Mouse (Mus musculus): ENCODE data around the gene Rfx5. TPM values are rescaled to one million over a fixed set of nuclear protein-coding genes. Genes with fewer than 3 reads are reported as not detected.
"Not testable (repeated sequence)": the region's sequence is repeated elsewhere in the genome, so short reads cannot be mapped to it uniquely, and the experiment has no call there.

The Rfx5 gene
- polyA plus RNA-seq, 1 experiment from 2014 or later = 7.1 TPM

GRCm38 (mm10) chr3:94940033-94940432, 13.8 kb upstream of the Rfx5 start:
- H3K9ac ChIP-seq; H3K9me3 ChIP-seq; H3K36me3 ChIP-seq; H3K4me2 ChIP-seq; ATAC-seq (ENCODE audit: low FRiP score, low read depth); H3K27ac ChIP-seq (replicated peaks); H3K4me1 ChIP-seq (replicated peaks); H3K27me3 ChIP-seq; H3K4me3 ChIP-seq: not testable (repeated sequence)
- 73% methylated on average over 9 of the region's 9 CpGs for WGBS

- WGBS = 84% methylated on average over 9 of the region's 9 CpGs
Observed at GRCm38 (mm10) chr3:94942211-94942967, 11.5 kb upstream of the Rfx5 start.

GRCm38 (mm10) chr3:94943706-94944105, 10.2 kb upstream of the Rfx5 start:
- not testable (repeated sequence) for H3K4me1 ChIP-seq (replicated peaks); H3K27me3 ChIP-seq; H3K36me3 ChIP-seq; H3K9me3 ChIP-seq; H3K27ac ChIP-seq (replicated peaks); H3K9ac ChIP-seq; H3K4me3 ChIP-seq; ATAC-seq (ENCODE audit: low FRiP score, low read depth); H3K4me2 ChIP-seq
- 31% methylated on average over 4 of the region's 4 CpGs for WGBS

More at GRCm38 (mm10) chr3:94942211-94942967, 11.5 kb upstream of the Rfx5 start:
- H3K9me3 ChIP-seq; H3K4me1 ChIP-seq (replicated peaks); H3K4me2 ChIP-seq; H3K9ac ChIP-seq; ATAC-seq (ENCODE audit: low FRiP score, low read depth); H3K27me3 ChIP-seq; H3K36me3 ChIP-seq; H3K27ac ChIP-seq (replicated peaks); H3K4me3 ChIP-seq: not testable (repeated sequence)

- Histone ChIP-seq H3K4me3 (no peak overlapping the region), H3K36me3 (no peaks in the 10 kb centered on the region), H3K27ac (replicated peaks) (no peak overlapping the region), H3K4me1 (replicated peaks) (peaks cover 5% of the 10 kb centered on the region), H3K9me3 (no peaks in the 10 kb centered on the region), H3K4me2 (no peak overlapping the region), H3K27me3 (no peaks in the 10 kb centered on the region), H3K9ac (no peak overlapping the region)
- WGBS = 66% methylated on average over 3 of the region's 3 CpGs
- ATAC-seq (ENCODE audit: low FRiP score, low read depth) = no peak
Observed at GRCm38 (mm10) chr3:94948066-94948614, 5.7 kb upstream of the Rfx5 start.

GRCm38 (mm10) chr3:94949645-94950044, 4.2 kb upstream of the Rfx5 start:
- Histone ChIP-seq H3K4me3 (no peak overlapping the region), H3K4me1 (replicated peaks) (peaks cover 11% of the 10 kb centered on the region), H3K27me3 (no peaks in the 10 kb centered on the region), H3K36me3 (no peaks in the 10 kb centered on the region), H3K4me2 (no peak overlapping the region), H3K9ac (no peak overlapping the region), H3K9me3 (no peaks in the 10 kb centered on the region), H3K27ac (replicated peaks) (no peak overlapping the region)
- ATAC-seq (ENCODE audit: low FRiP score, low read depth) = no peak
- 88% methylated on average over 3 of the region's 3 CpGs for WGBS

GRCm38 (mm10) chr3:94952806-94953205, 1.1 kb upstream of the Rfx5 start:
- no peak overlapping the region for H3K9ac ChIP-seq

GRCm38 (mm10) chr3:94953384-94953763, 501 bp upstream of the Rfx5 start:
- H3K27me3 ChIP-seq = no peaks in the 10 kb centered on the region
- H3K9me3 ChIP-seq = no peaks in the 10 kb centered on the region
- WGBS = 15% methylated on average over 9 of the region's 9 CpGs
- H3K9ac ChIP-seq = peak overlapping the region; percentile 84
- peak overlapping the region; percentile 84 for H3K4me3 ChIP-seq
- peak overlapping the region; percentile 96 for H3K27ac ChIP-seq (replicated peaks)
- peaks cover 29% of the 10 kb centered on the region for H3K4me1 ChIP-seq (replicated peaks)
- H3K36me3 ChIP-seq = peaks cover 24% of the 10 kb centered on the region
- no peak for ATAC-seq (ENCODE audit: low FRiP score, low read depth)
- H3K4me2 ChIP-seq = peak overlapping the region; percentile 64

More at GRCm38 (mm10) chr3:94952806-94953205, 1.1 kb upstream of the Rfx5 start:
- Histone ChIP-seq H3K4me1 (replicated peaks) (peaks cover 29% of the 10 kb centered on the region), H3K36me3 (peaks cover 18% of the 10 kb centered on the region), H3K27me3 (no peaks in the 10 kb centered on the region), H3K27ac (replicated peaks) (peak overlapping the region; percentile 96), H3K9me3 (no peaks in the 10 kb centered on the region), H3K4me3 (peak overlapping the region; percentile 84), H3K4me2 (peak overlapping the region; percentile 64)
- 71% methylated on average over 5 of the region's 5 CpGs for WGBS
- ATAC-seq (ENCODE audit: low FRiP score, low read depth) = no peak

GRCm38 (mm10) chr3:94958295-94958694, 4.4 kb downstream of the Rfx5 start:
- no peak for ATAC-seq (ENCODE audit: low FRiP score, low read depth)
- Histone ChIP-seq H3K9me3 (no peaks in the 10 kb centered on the region), H3K27me3 (no peaks in the 10 kb centered on the region), H3K27ac (replicated peaks) (no peak overlapping the region), H3K36me3 (peaks cover 30% of the 10 kb centered on the region), H3K4me3 (no peak overlapping the region), H3K4me1 (replicated peaks) (peaks cover 22% of the 10 kb centered on the region), H3K9ac (no peak overlapping the region), H3K4me2 (no peak overlapping the region)
- WGBS = 92% methylated on average over 8 of the region's 8 CpGs

GRCm38 (mm10) chr3:94959871-94960270, 6.0 kb downstream of the Rfx5 start:
- no peaks in the 10 kb centered on the region for H3K9me3 ChIP-seq
- no peaks in the 10 kb centered on the region for H3K27me3 ChIP-seq
- H3K9ac ChIP-seq = no peak overlapping the region
- WGBS = 47% methylated on average over 8 of the region's 8 CpGs
- no peak overlapping the region for H3K4me3 ChIP-seq
- no peak overlapping the region for H3K27ac ChIP-seq (replicated peaks)
- H3K4me2 ChIP-seq = no peak overlapping the region
- peaks cover 15% of the 10 kb centered on the region for H3K4me1 ChIP-seq (replicated peaks)
- peaks cover 30% of the 10 kb centered on the region for H3K36me3 ChIP-seq
- no peak for ATAC-seq (ENCODE audit: low FRiP score, low read depth)

- no peaks in the 10 kb centered on the region for H3K9me3 ChIP-seq
- H3K36me3 ChIP-seq = peaks cover 30% of the 10 kb centered on the region
- H3K4me3 ChIP-seq = no peak overlapping the region
- H3K27ac ChIP-seq (replicated peaks) = no peak overlapping the region
- no peak overlapping the region for H3K4me2 ChIP-seq
- WGBS = 48% methylated on average over 5 of the region's 5 CpGs
- no peak overlapping the region for H3K9ac ChIP-seq
- H3K4me1 ChIP-seq (replicated peaks) = peaks cover 11% of the 10 kb centered on the region
- H3K27me3 ChIP-seq = no peaks in the 10 kb centered on the region
- no peak for ATAC-seq (ENCODE audit: low FRiP score, low read depth)
Observed at GRCm38 (mm10) chr3:94960322-94960721, 6.4 kb downstream of the Rfx5 start.

- H3K4me3 ChIP-seq = no peak overlapping the region
- H3K9me3 ChIP-seq = no peaks in the 10 kb centered on the region
- ATAC-seq (ENCODE audit: low FRiP score, low read depth) = no peak
- H3K36me3 ChIP-seq = no peaks in the 10 kb centered on the region
- H3K4me2 ChIP-seq = no peak overlapping the region
- H3K9ac ChIP-seq = no peak overlapping the region
- no peak overlapping the region for H3K27ac ChIP-seq (replicated peaks)
- H3K27me3 ChIP-seq = no peaks in the 10 kb centered on the region
- H3K4me1 ChIP-seq (replicated peaks) = no peaks in the 10 kb centered on the region
- WGBS = 97% methylated on average over 1 of the region's 1 CpGs
Observed at GRCm38 (mm10) chr3:94964989-94965388, 11.1 kb downstream of the Rfx5 start.

- Histone ChIP-seq H3K27me3 (no peaks in the 10 kb centered on the region), H3K4me3 (no peak overlapping the region), H3K4me2 (no peak overlapping the region), H3K27ac (replicated peaks) (no peak overlapping the region), H3K9me3 (no peaks in the 10 kb centered on the region), H3K9ac (no peak overlapping the region), H3K36me3 (no peaks in the 10 kb centered on the region), H3K4me1 (replicated peaks) (no peaks in the 10 kb centered on the region)
- no peak for ATAC-seq (ENCODE audit: low FRiP score, low read depth)
- 71% methylated on average over 1 of the region's 1 CpGs for WGBS
Observed at GRCm38 (mm10) chr3:94965878-94966277, 12.0 kb downstream of the Rfx5 start.
